Mouse (Mus musculus) cerebellum, adult 2 months (tissue): ENCODE data around the gene Olfr596. TPM values are rescaled to one million over a fixed set of nuclear protein-coding genes. Genes with fewer than 3 reads are reported as not detected.
"Not testable (repeated sequence)": the region's sequence is repeated elsewhere in the genome, so short reads cannot be mapped to it uniquely, and the experiment has no call there.

Experiments used
- DNase-seq, 2 experiments: peaks; one replicate each; pipeline ENCODE4 v3.0.0; 2021
- H3K27ac ChIP-seq: fragments of 200-500 bp; 2 replicates; pipeline ENCODE4 v1.5.1; 2012; ENCODE audit warnings: low read length, control low read depth, inconsistent platforms; ENCODE audit not compliant: insufficient read depth
- H3K27me3 ChIP-seq: fragments of 200-500 bp; 2 replicates; pipeline ENCODE4 v1.6.1; 2012; ENCODE audit warnings: inconsistent platforms, mild to moderate bottlenecking, low read length, moderate library complexity; ENCODE audit not compliant: control insufficient read depth, insufficient read depth
- H3K4me1 ChIP-seq: fragments of 200-500 bp; 2 replicates; pipeline ENCODE4 v1.6.1; 2011; ENCODE audit warnings: low read length; ENCODE audit not compliant: control insufficient read depth, insufficient read depth
- H3K4me3 ChIP-seq: fragments of 200-500 bp; replicated peaks from 2 replicates; pipeline ENCODE3; 2011; ENCODE audit warnings: mild to moderate bottlenecking, low read depth, low read length, control low read depth; ENCODE audit not compliant: insufficient read depth
- CTCF ChIP-seq: fragments of 200-500 bp; IDR thresholded peaks from 2 replicates; pipeline ENCODE4 v1.5.1; 2011; ENCODE audit warnings: low read depth, mild to moderate bottlenecking, control low read depth, low read length, moderate library complexity, borderline replicate concordance; ENCODE audit not compliant: insufficient read depth
- POLR2A ChIP-seq: fragments of 200-500 bp; IDR thresholded peaks from 2 replicates; pipeline ENCODE4 v1.6.1; 2011; ENCODE audit warnings: low read length, control low read depth, borderline replicate concordance; ENCODE audit not compliant: insufficient read depth
- WGBS: fragments of 180-500 bp; shearing (Covaris S2); methylation state at CpG from one replicate; pipeline ENCODE4 v1.1.7; 2018; 5-methylcytosine and 5-hydroxymethylcytosine counted together
- polyA plus RNA-seq: library from polyadenylated mRNA; depleted of rRNA; stranded (reverse); fragments of >200 nt; gene quantifications from 2 replicates; pipeline ENCODE4 v1.2.3, GENCODE M21; 2012; rRNA removed

Olfr596 gene
- polyA plus RNA-seq = not detected in 2 replicates

DNA sequence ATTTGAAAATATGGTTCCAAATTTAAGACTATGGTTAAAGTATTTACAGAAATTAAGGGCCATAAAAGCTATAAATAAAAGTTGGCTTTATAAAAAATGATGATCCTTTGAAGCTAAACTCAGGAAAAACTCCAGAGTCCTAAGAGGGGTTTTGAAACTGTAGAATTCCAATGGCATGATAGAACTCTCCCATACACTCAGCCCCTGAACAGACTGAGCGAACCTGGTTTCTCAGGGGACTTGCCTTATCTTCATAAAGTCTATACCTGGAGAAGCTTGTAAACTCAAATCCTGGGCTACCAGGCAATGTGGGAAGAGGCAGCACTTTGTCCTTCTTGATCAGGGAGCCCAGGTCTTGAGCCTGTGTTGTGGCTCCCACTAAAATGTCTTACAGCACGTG, at the start of gene Olfr596:
Gene Olfr596, plus strand, starts transcription at position 301 of the 400 bp plus-strand sequence.
- not testable (repeated sequence) for H3K27ac ChIP-seq, H3K4me3 ChIP-seq, DNase-seq, H3K4me1 ChIP-seq, H3K27me3 ChIP-seq
- 87% methylated on average over 2 of the region's 2 CpGs for WGBS

DNA sequence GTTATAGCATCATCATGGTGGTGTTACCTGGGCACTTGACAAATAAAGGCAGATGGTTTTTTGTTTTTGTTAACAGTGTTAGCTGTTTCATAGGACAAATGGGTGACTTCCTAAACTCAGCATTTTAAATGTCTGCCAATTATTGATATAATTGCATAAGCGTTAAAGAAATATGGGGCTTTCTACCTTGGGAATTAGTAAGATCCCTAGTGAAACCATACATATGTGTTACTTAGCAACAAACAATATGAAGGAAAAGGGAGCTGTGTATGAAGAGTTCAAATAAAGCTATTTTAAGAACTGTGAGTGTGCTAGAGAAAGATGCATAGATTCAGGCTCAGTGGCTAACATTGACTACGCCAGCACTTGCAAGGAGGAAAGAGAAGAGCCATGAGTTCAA, 10.6 kb downstream of the Olfr596 start, which contains the start of gene Olfr597:
Gene Olfr597, plus strand, starts transcription at position 301 of the 400 bp plus-strand sequence.
- 84% methylated on average over 2 of the region's 2 CpGs for WGBS
- H3K4me1 ChIP-seq, H3K27me3 ChIP-seq, H3K4me3 ChIP-seq, H3K27ac ChIP-seq, DNase-seq: not testable (repeated sequence)

DNA sequence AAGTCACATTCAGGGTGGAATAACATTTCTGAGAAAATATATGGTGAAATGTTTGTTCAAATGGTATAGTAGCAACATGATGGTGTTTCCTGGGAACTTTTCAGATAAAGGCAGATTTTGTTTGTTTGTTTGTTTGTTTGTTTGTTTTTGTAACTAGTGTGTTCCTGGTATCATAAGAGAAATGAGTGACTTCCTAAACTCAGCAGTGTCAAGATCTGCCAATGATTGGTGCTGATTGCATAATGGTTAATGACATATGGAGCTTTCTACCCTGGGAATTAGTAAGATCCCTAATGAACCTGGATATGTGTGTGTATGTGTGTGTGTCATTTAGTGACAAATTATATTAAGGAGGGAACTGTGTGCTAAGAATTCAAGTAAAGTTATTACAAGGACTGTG, 17.8 kb downstream of the Olfr596 start, which contains the start of gene Olfr598:
Gene Olfr598, plus strand, starts transcription at position 301 of the 400 bp plus-strand sequence.
- Histone ChIP-seq H3K4me3 (no peak within 1 kb of the TSS), H3K27me3 (no peaks in the 10 kb centered on the region), H3K4me1 (no peaks in the 10 kb centered on the region), H3K27ac (no peak within 1 kb of the TSS)
- TF ChIP-seq CTCF (no peak), POLR2A (no peak)
- DNase-seq = no peak

DNA sequence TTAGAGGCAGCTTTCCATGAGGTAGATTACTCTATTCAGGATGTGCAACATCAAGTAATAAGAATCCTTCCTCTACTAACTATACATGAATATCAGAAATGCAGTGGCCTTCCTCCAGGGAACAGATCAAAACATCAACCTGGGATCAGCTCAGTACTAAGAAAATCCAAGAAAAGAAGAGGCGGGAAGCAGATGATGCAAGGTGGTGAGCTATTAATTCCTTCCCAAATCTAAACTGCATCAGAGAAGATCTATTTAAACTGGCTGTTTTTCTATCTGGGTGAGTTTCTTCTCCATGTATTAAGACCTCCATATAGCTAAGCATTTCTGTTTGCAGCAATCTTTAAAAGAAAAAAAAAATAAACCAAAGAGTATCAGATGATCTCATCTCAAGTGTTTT, 30.2 kb downstream of the Olfr596 start, which contains the start of gene Olfr599:
Gene Olfr599, plus strand, starts transcription at position 301 of the 400 bp plus-strand sequence.
- TF ChIP-seq CTCF (no peak), POLR2A (no peak)
- WGBS = 90% methylated on average over 1 of the region's 1 CpGs
- no peaks in the 10 kb centered on the region for H3K27me3 ChIP-seq
- no peaks in the 10 kb centered on the region for H3K4me1 ChIP-seq
- H3K27ac ChIP-seq = no peak within 1 kb of the TSS
- DNase-seq = no peak
- H3K4me3 ChIP-seq = no peak within 1 kb of the TSS

DNA sequence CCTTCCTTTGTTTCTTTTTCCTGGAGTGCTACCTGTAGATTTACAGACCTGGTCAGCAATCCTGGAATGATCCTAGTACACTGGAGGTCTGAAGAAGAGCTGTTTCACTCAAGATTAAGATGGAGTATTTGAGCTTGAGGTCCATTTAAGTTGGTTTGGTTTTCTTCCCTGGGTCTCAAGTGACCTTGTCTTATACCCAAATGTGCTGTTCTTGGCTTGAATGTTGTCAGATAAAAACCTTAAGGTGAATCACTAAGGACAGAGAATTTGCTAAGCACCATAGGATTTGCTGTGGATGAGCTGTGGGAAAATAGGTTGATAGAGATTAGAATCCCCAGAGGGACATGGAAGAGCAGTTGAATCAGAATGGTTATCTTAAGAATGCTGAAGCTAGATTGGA, 44.1 kb downstream of the Olfr596 start, which contains the start of gene Olfr600:
Gene Olfr600, minus strand, starts transcription at position 101 of the 400 bp plus-strand sequence.
- TF ChIP-seq POLR2A (no peak), CTCF (no peak)
- H3K27ac ChIP-seq = no peak within 1 kb of the TSS
- no peak for DNase-seq
- no peaks in the 10 kb centered on the region for H3K4me1 ChIP-seq
- no peaks in the 10 kb centered on the region for H3K27me3 ChIP-seq
- no peak within 1 kb of the TSS for H3K4me3 ChIP-seq

Other genes with a start within 250 kb of the Olfr596 start
- gene Olfr584, start 223.8 kb upstream of the Olfr596 start, polyA plus RNA-seq = not detected in 2 replicates
- not detected in 2 replicates for gene Olfr585, start 207.9 kb upstream of the Olfr596 start, polyA plus RNA-seq
- not detected in 2 replicates for gene Olfr586, start 180.0 kb upstream of the Olfr596 start, polyA plus RNA-seq
- gene Olfr588-ps1, start 164.8 kb upstream of the Olfr596 start, polyA plus RNA-seq = not detected in 2 replicates
- gene Olfr589, start 149.3 kb upstream of the Olfr596 start, polyA plus RNA-seq = not detected in 2 replicates
- not detected in 2 replicates for gene Olfr591, start 127.3 kb upstream of the Olfr596 start, polyA plus RNA-seq
- gene Olfr592, start 120.8 kb upstream of the Olfr596 start, polyA plus RNA-seq = not detected in 2 replicates
- gene Olfr593, start 93.8 kb upstream of the Olfr596 start, polyA plus RNA-seq = not detected in 2 replicates
- gene Olfr594, start 88.7 kb upstream of the Olfr596 start, polyA plus RNA-seq = not detected in 2 replicates
- not detected in 2 replicates for gene Usp17ld, start 53.1 kb upstream of the Olfr596 start, polyA plus RNA-seq
- not detected in 2 replicates for gene Olfr597, start 10.7 kb downstream of the Olfr596 start, polyA plus RNA-seq
- not detected in 2 replicates for gene Olfr598, start 17.9 kb downstream of the Olfr596 start, polyA plus RNA-seq
- not detected in 2 replicates for gene Olfr599, start 30.3 kb downstream of the Olfr596 start, polyA plus RNA-seq
- gene Olfr600, start 44.0 kb downstream of the Olfr596 start, polyA plus RNA-seq = not detected in 2 replicates
- gene Olfr601, start 57.0 kb downstream of the Olfr596 start, polyA plus RNA-seq = not detected in 2 replicates
- gene Olfr603, start 80.5 kb downstream of the Olfr596 start, polyA plus RNA-seq = not detected in 2 replicates
- gene Usp17lc, start 109.4 kb downstream of the Olfr596 start, polyA plus RNA-seq = not detected in 2 replicates
- gene Olfr605, start 139.8 kb downstream of the Olfr596 start, polyA plus RNA-seq = not detected in 2 replicates
- gene Olfr606, start 143.4 kb downstream of the Olfr596 start, polyA plus RNA-seq = not detected in 2 replicates
- gene Olfr607, start 158.5 kb downstream of the Olfr596 start, polyA plus RNA-seq = not detected in 2 replicates
- gene Olfr608, start 164.2 kb downstream of the Olfr596 start, polyA plus RNA-seq = not detected in 2 replicates
- not detected in 2 replicates for gene Olfr609, start 192.4 kb downstream of the Olfr596 start, polyA plus RNA-seq
- not detected in 2 replicates for gene Olfr610, start 206.5 kb downstream of the Olfr596 start, polyA plus RNA-seq
- not detected in 2 replicates for gene Olfr611, start 215.2 kb downstream of the Olfr596 start, polyA plus RNA-seq
- not detected in 2 replicates for gene Olfr612, start 237.1 kb downstream of the Olfr596 start, polyA plus RNA-seq
- gene Olfr613, start 242.4 kb downstream of the Olfr596 start, polyA plus RNA-seq = not detected in 2 replicates